Mouse (Mus musculus) left cerebral cortex, postnatal 25 days (tissue): ENCODE data around the gene Bend6. TPM values are rescaled to one million over a fixed set of nuclear protein-coding genes. Genes with fewer than 3 reads are reported as not detected.
"Not testable (repeated sequence)": the region's sequence is repeated elsewhere in the genome, so short reads cannot be mapped to it uniquely, and the experiment has no call there.

Experiments
- DNase-seq, 2 experiments: peaks; one replicate each; pipeline ENCODE4 v3.0.0; 2022; ENCODE audit warnings: low spot score in 2 of 2, mixed read lengths in 1 of 2
- intact Hi-C: fragments of 180-260 bp; cut with DNase I; formaldehyde crosslinking; loops from one replicate; pipeline ENCODE4 v1.15.1; 2025
- total RNA-seq, 2 experiments: library from RNA; stranded (reverse); gene quantifications; 2 replicates each; pipeline ENCODE4 v1.2.3; 2021

The Bend6 gene
- total RNA-seq, 2 experiments from 2014 or later = 123 to 127 TPM

DNA sequence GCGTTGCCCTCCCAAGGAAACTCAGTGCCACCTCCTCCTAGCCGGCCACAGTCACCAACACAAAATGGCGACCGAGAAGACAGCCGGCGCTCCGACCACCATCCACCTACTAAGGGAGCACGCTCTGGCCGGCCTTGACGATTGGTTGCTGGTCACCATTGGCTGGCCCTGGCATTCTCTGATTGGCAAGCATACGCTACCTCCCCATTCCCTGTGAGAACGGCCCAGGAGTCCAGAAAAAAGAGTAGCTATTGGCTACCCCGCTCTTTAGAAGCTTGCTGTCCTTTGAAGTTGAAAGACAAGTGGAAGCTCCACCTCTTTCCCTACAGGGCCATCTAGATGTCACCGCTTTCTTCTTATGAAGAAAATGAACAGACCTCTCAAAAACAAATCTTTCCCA is 68.7 kb downstream of the Bend6 start:
- intact Hi-C loops, DNase-seq: not testable (repeated sequence)

DNA sequence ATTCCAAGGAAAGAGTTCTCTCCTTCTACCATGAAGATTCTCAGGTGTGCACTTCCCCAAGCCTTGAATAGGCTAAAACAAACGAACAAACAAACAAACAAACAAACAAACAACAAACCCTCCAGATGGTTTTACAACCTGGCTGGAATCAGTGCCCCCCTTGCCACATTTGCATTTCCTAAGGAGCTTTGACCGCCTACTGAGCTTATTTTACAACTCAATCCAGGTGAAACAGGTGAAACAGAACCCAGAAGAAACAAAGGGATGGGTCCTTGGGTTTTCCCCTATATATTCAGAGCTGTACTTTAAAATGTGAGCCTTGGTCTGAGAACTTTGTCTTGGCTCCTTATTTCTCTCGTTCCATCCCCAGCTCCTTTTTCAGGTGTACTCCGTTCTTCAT is 77.0 kb downstream of the Bend6 start:
- DNase-seq = no peak
- intact Hi-C loops = no loop called here

DNA sequence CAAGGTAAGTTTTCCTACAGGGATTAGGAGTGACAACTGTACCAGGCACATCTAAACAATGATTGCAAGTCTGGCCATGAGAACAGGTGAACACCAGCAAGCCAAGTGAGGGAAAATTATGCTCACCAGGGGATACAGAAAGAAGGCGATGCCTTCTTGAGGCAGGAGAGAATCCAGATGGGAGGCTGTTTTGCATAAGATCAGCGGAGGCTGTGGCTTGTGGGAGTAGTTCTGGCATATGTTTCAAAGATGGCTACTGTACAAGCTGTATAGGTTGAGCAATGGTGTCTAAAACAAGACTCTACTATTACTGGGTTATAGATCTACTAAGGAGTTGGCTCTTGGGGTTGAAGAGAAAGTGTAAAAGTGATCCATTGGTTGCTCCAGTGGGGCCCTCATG is 89.7 kb downstream of the Bend6 start:
- intact Hi-C loops = no loop called here
- DNase-seq = peak in 1 of 2 experiments; percentile 76

DNA sequence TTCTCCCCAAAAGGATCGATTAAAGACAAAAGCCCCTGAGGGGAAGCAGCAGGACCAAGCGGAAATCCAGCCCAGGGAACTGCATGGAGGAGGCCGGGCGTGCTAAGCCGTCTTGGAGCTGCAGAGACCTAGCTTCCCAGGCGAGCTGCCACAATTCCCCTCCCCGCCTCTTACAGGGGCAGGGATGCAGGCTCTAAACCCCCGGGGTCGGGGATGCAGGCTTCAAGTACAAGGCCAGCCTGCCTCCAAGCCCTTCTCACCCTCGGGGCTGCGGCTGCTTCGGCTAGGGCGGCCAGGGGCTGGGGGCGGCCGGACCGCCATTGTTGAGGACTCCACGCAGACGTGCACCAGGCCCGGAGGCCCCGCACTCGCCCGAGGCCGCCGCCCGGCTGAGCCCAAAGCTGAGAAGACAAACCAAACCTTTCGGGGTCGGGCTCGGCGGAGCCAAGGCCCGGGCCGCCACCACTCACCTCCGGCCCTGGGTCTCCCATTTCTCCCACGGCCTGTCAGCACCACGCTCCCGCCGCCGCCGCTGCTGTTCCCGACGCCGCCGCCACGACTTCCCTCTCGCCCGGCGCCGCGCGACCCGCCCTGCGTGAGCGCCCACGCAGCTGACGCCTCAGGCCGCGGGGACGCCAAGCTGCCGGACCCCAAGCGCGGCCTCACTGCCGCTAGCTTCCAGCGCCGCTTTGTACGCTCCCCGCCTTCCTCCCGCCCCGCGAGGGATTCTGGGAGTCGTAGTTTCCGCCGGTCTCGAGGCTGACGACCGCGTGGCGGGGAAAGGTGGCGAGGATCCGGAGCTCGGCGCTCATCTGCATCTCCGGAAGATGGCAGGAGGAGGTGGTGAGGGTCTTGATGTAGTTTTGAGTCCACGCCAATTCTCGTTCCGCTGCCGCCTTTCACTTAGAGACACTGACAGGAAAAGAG is 93.5 kb downstream of the Bend6 start, which contains the start of gene Zfp451:
TSS of gene Zfp451 (minus strand) at position 728 of the 927 bp plus-strand sequence.
- intact Hi-C loops = no loop called here
- peak; percentile 93 to 95 for DNase-seq

DNA sequence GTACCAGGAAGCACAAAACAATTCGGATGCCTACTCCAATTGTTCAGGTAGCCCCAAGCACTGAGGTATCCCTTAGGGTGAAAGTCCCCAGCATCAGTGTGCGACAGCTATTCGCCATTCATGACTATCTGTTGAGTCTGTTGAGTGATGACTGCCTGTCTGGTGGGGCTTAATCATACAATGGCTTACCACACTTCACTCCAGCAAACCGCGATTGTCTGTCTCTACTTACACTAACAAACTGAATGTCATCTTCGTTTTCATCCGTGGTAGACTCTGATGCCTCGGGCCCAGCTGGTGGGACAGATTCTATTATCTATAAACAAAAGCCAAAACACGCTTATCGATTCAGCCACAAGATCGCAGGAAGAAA is 94.1 kb downstream of the Bend6 start:
- intact Hi-C loops = no loop called here
- DNase-seq = no peak

DNA sequence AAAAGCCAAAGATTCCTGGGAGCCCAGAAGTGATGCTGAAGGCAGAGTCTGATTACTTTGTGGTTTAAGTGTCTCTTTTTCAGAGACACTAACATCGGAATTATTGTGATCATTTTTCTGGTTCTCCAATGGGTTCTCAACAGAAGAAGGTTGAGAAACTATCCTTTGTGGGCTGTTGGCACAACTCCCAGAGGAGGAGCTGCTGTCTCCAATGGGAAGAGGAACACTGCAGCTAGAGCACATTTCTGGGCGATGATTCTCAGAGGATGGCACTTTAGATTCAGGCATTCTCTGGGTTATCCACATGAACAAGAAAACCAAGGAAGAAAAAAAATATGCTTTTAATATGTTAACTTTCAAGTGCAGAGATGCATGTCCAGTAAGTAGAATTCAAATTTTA is 104.3 kb downstream of the Bend6 start:
- intact Hi-C loops = no loop called here
- DNase-seq = peak in 1 of 2 experiments; percentile 65

Other genes with a start within 250 kb of the Bend6 start
- gene Prim2, start 238.0 kb downstream of the Bend6 start, total RNA-seq = 1 to 10 TPM; 5.7 to 6.0 TPM
- 10 to 100 TPM; 27.2 to 31.4 TPM for gene Rab23, start 187.9 kb downstream of the Bend6 start, total RNA-seq
- 10 to 100 TPM; 12.5 to 14.1 TPM for gene Bag2, start 150.0 kb downstream of the Bend6 start, total RNA-seq
- 10 to 100 TPM; 58.0 to 65.7 TPM for gene Zfp451, start 93.2 kb downstream of the Bend6 start, total RNA-seq
- 100 to 1,000 TPM; 237 to 263 TPM for gene Dst, start 409 bp upstream of the Bend6 start, total RNA-seq